Mouse (Mus musculus) ES-Bruce4 (cell line): ENCODE measurements around the gene Fmnl2. TPM values are rescaled to one million over a fixed set of nuclear protein-coding genes. Genes with fewer than 3 reads are reported as not detected.

Experiments
- H3K27ac ChIP-seq: 2 replicates; pipeline ENCODE4 v1.5.1; 2012; ENCODE audit warnings: low read length, inconsistent platforms; ENCODE audit not compliant: insufficient read depth
- H3K27me3 ChIP-seq: 2 replicates; pipeline ENCODE4 v1.6.1; 2012; ENCODE audit warnings: mild to moderate bottlenecking, low read length, inconsistent platforms; ENCODE audit not compliant: control insufficient read depth, poor library complexity, insufficient read depth, severe bottlenecking
- H3K36me3 ChIP-seq: 2 replicates; pipeline ENCODE4 v1.6.1; 2012; ENCODE audit warnings: inconsistent platforms, mild to moderate bottlenecking, low read length, moderate library complexity; ENCODE audit not compliant: control insufficient read depth, poor library complexity, insufficient read depth, severe bottlenecking
- H3K4me1 ChIP-seq: one replicate; pipeline ENCODE4 v1.8.1; 2011; ENCODE audit warnings: low read length; ENCODE audit not compliant: control insufficient read depth, insufficient read depth
- H3K4me3 ChIP-seq: 2 replicates; pipeline ENCODE4 v1.5.1; 2011; ENCODE audit warnings: low read depth, mild to moderate bottlenecking, low read length
- H3K9ac ChIP-seq: 2 replicates; pipeline ENCODE4 v1.6.1; 2012; ENCODE audit warnings: low read depth, mild to moderate bottlenecking, inconsistent platforms; ENCODE audit not compliant: poor library complexity, severe bottlenecking
- H3K9me3 ChIP-seq: replicated peaks from 2 replicates; pipeline ENCODE4 v1.6.1; 2012; ENCODE audit warnings: mild to moderate bottlenecking, low read length, inconsistent platforms; ENCODE audit not compliant: control insufficient read depth, poor library complexity, insufficient read depth, severe bottlenecking
- CTCF ChIP-seq: IDR thresholded peaks from one replicate; pipeline ENCODE4 v1.8.1; 2011; ENCODE audit warnings: low read depth, low read length
- EP300 ChIP-seq: IDR thresholded peaks from 2 replicates; pipeline ENCODE4 v1.6.1; 2011; ENCODE audit warnings: low read depth, low read length; ENCODE audit not compliant: insufficient read depth
- POLR2A ChIP-seq: IDR thresholded peaks from one replicate; pipeline ENCODE4 v1.8.1; 2011; ENCODE audit warnings: low read length; ENCODE audit not compliant: insufficient read depth
- polyA plus RNA-seq: library from polyadenylated mRNA; stranded (reverse); fragments of >200 nt; gene quantifications from 2 replicates; pipeline ENCODE4 v1.2.4, GENCODE M21; 2011; ENCODE audit warnings: low read depth; ENCODE audit not compliant: missing spikeins, insufficient read depth, insufficient read length

Fmnl2 gene
- polyA plus RNA-seq, 1 experiment = 55.7 TPM

DNA sequence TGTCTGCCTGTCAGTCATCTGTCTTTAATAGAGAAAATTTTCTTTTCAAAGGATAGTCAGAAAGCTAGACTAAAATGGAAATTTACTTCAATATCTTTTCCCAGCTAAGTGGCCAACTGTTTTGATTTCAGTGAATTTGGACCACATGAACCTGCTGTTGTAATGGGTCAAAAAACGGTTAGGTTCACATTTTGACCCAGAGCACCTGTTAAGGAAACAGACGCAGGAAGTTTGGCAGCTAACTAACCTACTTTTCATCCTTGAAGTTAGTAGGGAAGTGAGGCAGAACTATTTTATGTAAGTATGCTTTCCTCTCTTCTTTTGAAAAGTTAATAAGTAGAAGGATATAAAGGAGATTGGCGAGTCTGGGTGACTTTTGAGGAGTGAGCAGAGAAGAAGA, 69.7 kb downstream of the Fmnl2 start:
- H3K9ac ChIP-seq = no peak overlapping the region
- H3K27ac ChIP-seq = no peak overlapping the region
- TF ChIP-seq CTCF (no peak), POLR2A (no peak), EP300 (no peak)
- no peaks in the 10 kb centered on the region for H3K9me3 ChIP-seq
- H3K27me3 ChIP-seq = no peaks in the 10 kb centered on the region
- H3K4me3 ChIP-seq = no peak overlapping the region
- no peaks in the 10 kb centered on the region for H3K36me3 ChIP-seq
- H3K4me1 ChIP-seq = peaks cover 2% of the 10 kb centered on the region

DNA sequence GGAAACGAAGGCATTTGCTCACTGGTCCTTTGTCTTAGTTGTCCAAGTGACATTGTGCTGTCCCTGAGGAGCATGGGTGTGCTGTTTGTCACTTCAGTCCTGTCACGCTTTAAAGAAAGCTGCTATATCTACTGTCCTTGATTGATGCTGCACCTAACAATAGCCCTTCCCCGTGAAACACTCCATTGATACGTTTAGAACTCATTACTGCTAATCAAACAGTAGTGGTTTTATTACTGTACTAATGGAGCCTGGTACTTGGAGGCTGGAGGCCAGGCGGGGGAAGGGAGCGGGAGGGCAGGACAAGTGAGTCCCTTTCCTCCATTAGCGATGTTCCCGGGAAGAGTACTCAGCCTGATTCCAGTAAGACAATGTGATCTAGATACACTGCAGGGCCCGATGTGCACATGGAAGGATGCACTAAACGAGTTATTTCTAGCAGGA, 70.2 kb downstream of the Fmnl2 start:
- TF ChIP-seq EP300 = no peak
- TF ChIP-seq CTCF = no peak
- TF ChIP-seq POLR2A = no peak
- Histone ChIP-seq H3K4me1 (no peaks in the 10 kb centered on the region), H3K27me3 (no peaks in the 10 kb centered on the region), H3K27ac (no peak overlapping the region), H3K9me3 (no peaks in the 10 kb centered on the region), H3K9ac (no peak overlapping the region), H3K4me3 (no peak overlapping the region), H3K36me3 (no peaks in the 10 kb centered on the region)

- H3K27me3 ChIP-seq = no peaks in the 10 kb centered on the region
- no peak overlapping the region for H3K27ac ChIP-seq
Measured at GRCm38 (mm10) chr2:52928401-52928800, 70.7 kb downstream of the Fmnl2 start.

DNA sequence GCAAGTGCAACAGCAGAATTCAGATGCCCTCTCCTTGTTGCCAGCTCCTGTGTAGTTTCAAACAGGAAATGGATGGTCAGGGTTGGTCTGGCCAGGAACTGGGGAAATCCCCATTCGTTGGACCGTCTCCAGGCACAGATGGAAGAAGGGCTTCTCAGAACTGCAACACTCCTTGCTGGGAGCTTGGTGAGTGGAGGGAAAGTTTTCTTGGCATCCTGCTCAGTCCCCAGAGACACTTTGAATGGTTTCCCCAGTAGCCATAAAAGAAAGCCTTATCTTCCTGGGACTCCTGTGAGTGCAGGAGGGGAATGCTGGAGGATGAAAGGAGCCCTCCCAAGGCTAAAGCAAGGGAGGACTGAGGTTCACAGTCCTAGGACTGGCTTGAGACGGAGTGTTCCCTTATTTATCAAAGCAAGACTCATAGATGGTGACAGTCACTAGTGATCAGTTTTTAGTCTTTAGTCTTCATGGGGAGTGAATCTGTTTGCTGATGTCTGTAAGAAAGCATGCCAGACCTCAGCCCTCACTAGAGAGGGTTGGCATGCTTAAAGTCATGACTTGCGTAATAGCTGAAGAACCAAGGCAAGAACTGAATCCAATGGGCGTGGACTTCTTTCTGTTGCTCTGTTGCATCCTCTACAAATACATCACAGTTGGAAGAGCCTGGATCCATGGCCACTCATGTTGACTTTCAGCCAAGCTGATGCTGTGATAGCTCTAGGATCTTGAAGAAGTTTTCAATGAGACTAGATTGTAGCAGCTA, 72.6 kb downstream of the Fmnl2 start:
- H3K27me3 ChIP-seq = no peaks in the 10 kb centered on the region
- H3K27ac ChIP-seq = no peak overlapping the region
- no peak overlapping the region for H3K4me3 ChIP-seq
- H3K36me3 ChIP-seq = no peaks in the 10 kb centered on the region
- TF ChIP-seq CTCF (no peak), POLR2A (no peak), EP300 (no peak)
- H3K9me3 ChIP-seq = no peaks in the 10 kb centered on the region
- no peaks in the 10 kb centered on the region for H3K4me1 ChIP-seq
- H3K9ac ChIP-seq = no peak overlapping the region

More at GRCm38 (mm10) chr2:52928401-52928800, 70.7 kb downstream of the Fmnl2 start:
- H3K9ac ChIP-seq = no peak overlapping the region
- H3K36me3 ChIP-seq = no peaks in the 10 kb centered on the region
- H3K4me1 ChIP-seq = no peaks in the 10 kb centered on the region
- no peaks in the 10 kb centered on the region for H3K9me3 ChIP-seq
- TF ChIP-seq POLR2A (no peak), CTCF (no peak), EP300 (no peak)
- H3K4me3 ChIP-seq = no peak overlapping the region

DNA sequence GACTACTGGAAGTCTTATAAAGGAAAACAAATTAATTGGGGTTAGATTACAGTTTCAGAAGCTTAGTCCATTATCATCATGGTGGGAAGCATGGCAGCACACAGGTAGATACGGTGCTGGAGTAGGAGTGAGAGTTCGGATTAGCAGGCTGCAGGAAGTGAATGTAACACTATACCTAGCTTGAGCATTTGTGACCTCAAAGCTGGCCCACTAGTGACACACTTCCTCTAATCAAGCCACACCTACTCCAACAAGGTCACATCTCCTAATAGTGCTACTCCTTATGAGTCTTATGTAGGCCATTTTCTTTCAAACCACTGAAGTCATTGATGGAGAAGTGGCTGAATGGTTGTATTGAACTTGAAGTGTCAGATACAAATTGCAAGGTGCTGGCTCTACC, 73.7 kb downstream of the Fmnl2 start:
- no peaks in the 10 kb centered on the region for H3K4me1 ChIP-seq
- no peaks in the 10 kb centered on the region for H3K36me3 ChIP-seq
- TF ChIP-seq CTCF = no peak
- no peak for TF ChIP-seq POLR2A
- TF ChIP-seq EP300 = no peak
- no peak overlapping the region for H3K4me3 ChIP-seq
- no peak overlapping the region for H3K27ac ChIP-seq
- H3K9me3 ChIP-seq = no peaks in the 10 kb centered on the region
- H3K27me3 ChIP-seq = no peaks in the 10 kb centered on the region
- H3K9ac ChIP-seq = no peak overlapping the region

- no peaks in the 10 kb centered on the region for H3K36me3 ChIP-seq
- TF ChIP-seq EP300 = no peak
- no peak for TF ChIP-seq CTCF
- no peak for TF ChIP-seq POLR2A
- no peak overlapping the region for H3K27ac ChIP-seq
- no peak overlapping the region for H3K9ac ChIP-seq
- peaks cover 2% of the 10 kb centered on the region for H3K4me1 ChIP-seq
- H3K4me3 ChIP-seq = no peak overlapping the region
- H3K27me3 ChIP-seq = no peaks in the 10 kb centered on the region
- H3K9me3 ChIP-seq = no peaks in the 10 kb centered on the region
Measured at GRCm38 (mm10) chr2:52935906-52936305, 78.2 kb downstream of the Fmnl2 start.
